Mouse (Mus musculus) hindbrain, embryonic 14.5 days (tissue): ENCODE measurements at regions not wholly inside any gene's neighbourhood (a gene's known extent, or its start where the extent isn't known, plus 50 kb on each side); places are given as distances from the start of the nearest gene placed in this dataset.
"Not testable (repeated sequence)": the region's sequence is repeated elsewhere in the genome, so short reads cannot be mapped to it uniquely, and the experiment has no call there.

Experiments used
- ATAC-seq: fragments of 200-750 bp; cut with Nextera tagmentation; 2 replicates; pipeline ENCODE4 v1.8.0; 2017; ENCODE audit warnings: moderate number of reproducible peaks, mild to moderate bottlenecking, moderate TSS enrichment, moderate library complexity; ENCODE audit not compliant: low FRiP score
- DNase-seq: peaks from one replicate; pipeline ENCODE4 v3.0.0-alpha.2; 2015; ENCODE audit warnings: low spot score
- H3K27ac ChIP-seq: fragments of 300-500 bp; sonication (generic); 2 replicates; pipeline ENCODE4 v1.5.1; 2014; ENCODE audit warnings: mild to moderate bottlenecking, moderate library complexity
- H3K27me3 ChIP-seq: fragments of 300-500 bp; sonication (generic); 2 replicates; pipeline ENCODE4 v1.6.1; 2014; ENCODE audit warnings: mild to moderate bottlenecking, low read length, mixed read lengths; ENCODE audit not compliant: control insufficient read depth, insufficient read depth
- H3K36me3 ChIP-seq: fragments of 300-500 bp; sonication (generic); replicated peaks from 2 replicates; pipeline ENCODE4 v1.6.1; 2014; ENCODE audit not compliant: control insufficient read depth, insufficient read depth
- H3K4me1 ChIP-seq: fragments of 300-500 bp; sonication (generic); replicated peaks from 2 replicates; pipeline ENCODE4 v1.6.1; 2014; ENCODE audit warnings: antibody characterized with exemption, low read length, mixed read lengths; ENCODE audit not compliant: control insufficient read depth, insufficient read depth
- H3K4me2 ChIP-seq: fragments of 300-500 bp; sonication (generic); replicated peaks from 2 replicates; pipeline ENCODE4 v1.6.1; 2014; ENCODE audit warnings: mild to moderate bottlenecking, moderate library complexity
- H3K4me3 ChIP-seq: fragments of 300-500 bp; sonication (generic); replicated peaks from 2 replicates; pipeline ENCODE4 v1.5.1; 2014; ENCODE audit warnings: mild to moderate bottlenecking, low read length
- H3K9ac ChIP-seq: fragments of 300-500 bp; sonication (generic); 2 replicates; pipeline ENCODE4 v1.6.1; 2014
- H3K9me3 ChIP-seq: fragments of 300-500 bp; sonication (generic); 2 replicates; pipeline ENCODE4 v1.6.1; 2016; ENCODE audit warnings: low read length; ENCODE audit not compliant: control insufficient read depth
- WGBS: fragments of 180-500 bp; shearing (Covaris S2); extraction: QIAGEN DNeasy Blood & Tissue Kit; methylation state at CpG from one replicate; pipeline ENCODE4 v1.1.7; 2014; 5-methylcytosine and 5-hydroxymethylcytosine counted together

DNA sequence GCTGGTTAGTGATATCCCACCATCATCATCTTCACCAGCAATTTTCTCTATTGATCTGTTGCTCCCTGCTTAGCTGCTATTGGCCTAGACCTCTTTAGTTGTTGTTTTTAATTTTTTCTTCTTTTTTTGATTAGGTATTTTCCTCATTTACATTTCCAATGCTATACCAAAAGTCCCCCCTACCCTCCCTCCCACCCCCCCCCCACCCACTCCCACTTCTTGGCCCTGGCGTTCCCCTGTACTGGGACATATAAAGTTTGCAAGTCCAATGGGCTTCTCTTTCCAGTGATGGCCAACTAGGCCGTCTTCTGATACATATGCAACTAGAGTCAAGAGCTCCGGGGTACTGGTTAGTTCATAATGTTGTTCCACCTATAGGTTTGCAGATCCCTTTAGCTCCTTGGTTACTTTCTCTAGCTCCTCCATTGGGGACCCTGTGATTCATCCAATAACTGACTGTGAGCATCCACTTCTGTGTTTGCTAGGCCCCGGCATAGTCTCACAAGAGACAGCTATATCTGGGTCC is 386.7 kb upstream of the Pcdh10 start:
- not testable (repeated sequence) for H3K4me1 ChIP-seq, H3K27ac ChIP-seq, DNase-seq, H3K9ac ChIP-seq, H3K4me3 ChIP-seq, H3K36me3 ChIP-seq, H3K9me3 ChIP-seq, H3K27me3 ChIP-seq, H3K4me2 ChIP-seq
- 90% methylated on average over 4 of the region's 4 CpGs for WGBS
- peak; percentile 81 for ATAC-seq
